Mouse (Mus musculus) CH12.LX (cell line): ENCODE results near the gene Ccdc51.
"Not testable (repeated sequence)": the region's sequence is repeated elsewhere in the genome, so short reads cannot be mapped to it uniquely, and the experiment has no call there.

Experiments
- CHD2 ChIP-seq: IDR thresholded peaks from 2 replicates; pipeline ENCODE4 v1.6.1; 2011; ENCODE audit warnings: low read length, improper control_type of control experiment
- CTCF ChIP-seq, 2 experiments: IDR thresholded peaks in 1 of 2; conservative IDR thresholded peaks in 1 of 2; 2 replicates each; pipeline ENCODE4 v1.5.1; 2011 to 2012; ENCODE audit warnings: low read depth in 2 of 2, low read length in 2 of 2, improper control_type of control experiment in 1 of 2, inconsistent platforms in 1 of 2, mild to moderate bottlenecking in 1 of 2, moderate library complexity in 1 of 2
- ELF1 ChIP-seq: IDR thresholded peaks from 2 replicates; pipeline ENCODE4 v1.6.1; 2014; ENCODE audit warnings: low read depth, mild to moderate bottlenecking, inconsistent platforms, low read length, improper control_type of control experiment
- EP300 ChIP-seq: IDR thresholded peaks from 2 replicates; pipeline ENCODE4 v1.6.1; 2011; ENCODE audit warnings: low read length, improper control_type of control experiment
- ETS1 ChIP-seq: conservative IDR thresholded peaks from 2 replicates; pipeline ENCODE4 v1.6.1; 2012; ENCODE audit warnings: low read depth, mild to moderate bottlenecking, inconsistent platforms, low read length, improper control_type of control experiment, moderate library complexity
- MAFK ChIP-seq: IDR thresholded peaks from 2 replicates; pipeline ENCODE4 v1.6.1; 2011; ENCODE audit warnings: low read length, improper control_type of control experiment; ENCODE audit not compliant: insufficient replicate concordance
- MAX ChIP-seq: IDR thresholded peaks from 2 replicates; pipeline ENCODE4 v1.6.1; 2011; ENCODE audit warnings: low read length, improper control_type of control experiment
- MEF2A ChIP-seq: IDR thresholded peaks from 2 replicates; pipeline ENCODE4 v1.6.1; 2014; ENCODE audit warnings: low read depth, mild to moderate bottlenecking, inconsistent platforms, low read length, improper control_type of control experiment, borderline replicate concordance
- NELFE ChIP-seq: IDR thresholded peaks from 2 replicates; pipeline ENCODE4 v1.6.1; 2011; ENCODE audit warnings: low read depth, low read length, improper control_type of control experiment
- POLR2A ChIP-seq: IDR thresholded peaks from 2 replicates; pipeline ENCODE4 v1.6.1; 2011; ENCODE audit warnings: low read depth, mild to moderate bottlenecking, improper control_type of control experiment, low read length
- POLR2AphosphoS2 ChIP-seq: IDR thresholded peaks from 2 replicates; pipeline ENCODE4 v1.6.1; 2011; ENCODE audit warnings: low read depth, low read length, improper control_type of control experiment
- ZNF384 ChIP-seq: IDR thresholded peaks from 2 replicates; pipeline ENCODE4 v1.6.1; 2012; ENCODE audit warnings: low read depth, low read length, improper control_type of control experiment, inconsistent platforms

- TF ChIP-seq CTCF (conservative IDR thresholded peaks at IDR 0.05 in 1 of 2, IDR thresholded peaks at IDR 0.05 in 1 of 2; ENCODE audit: low read depth in 2 of 2, low read length in 2 of 2): peak; percentile 45 to 51; a peak in 3 of 4 replicates
- TF ChIP-seq NELFE, EP300, POLR2A, POLR2AphosphoS2, ELF1, MAX, ETS1, CHD2, MEF2A, MAFK, ZNF384: not testable (repeated sequence)
Observed at GRCm38 (mm10) chr9:109140414-109140813, 58.1 kb downstream of the Ccdc51 start.
